Mouse (Mus musculus) 3T3-L1 (cell line): Measurements from ENCODE around the gene Dyrk1a.

Source experiments
- DNase-seq: peaks from one replicate; pipeline ENCODE4 v3.0.0-alpha.2; 2015; ENCODE audit warnings: low read depth, low spot score

Dyrk1a gene

DNA sequence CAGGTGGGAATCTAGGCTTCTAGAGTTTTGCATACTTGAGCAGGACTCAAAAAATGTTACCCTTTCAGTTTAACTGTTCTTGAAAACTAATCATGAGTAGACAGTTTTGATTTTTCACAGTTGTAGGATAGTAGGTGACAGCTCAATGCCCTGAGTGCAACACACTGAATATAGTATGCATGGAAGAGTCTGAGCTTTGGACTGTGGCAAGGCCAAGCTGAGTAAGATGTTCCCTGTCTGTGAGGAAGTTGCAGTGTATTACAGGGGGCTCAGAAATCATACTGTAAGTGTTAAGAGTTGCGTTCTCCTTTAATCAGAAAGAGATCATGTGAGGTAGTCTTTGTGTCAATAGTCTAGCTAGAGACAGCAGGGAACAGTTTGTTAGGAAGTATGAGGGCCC lies 20.4 kb downstream of the Dyrk1a start:
- DNase-seq = no peak

DNA sequence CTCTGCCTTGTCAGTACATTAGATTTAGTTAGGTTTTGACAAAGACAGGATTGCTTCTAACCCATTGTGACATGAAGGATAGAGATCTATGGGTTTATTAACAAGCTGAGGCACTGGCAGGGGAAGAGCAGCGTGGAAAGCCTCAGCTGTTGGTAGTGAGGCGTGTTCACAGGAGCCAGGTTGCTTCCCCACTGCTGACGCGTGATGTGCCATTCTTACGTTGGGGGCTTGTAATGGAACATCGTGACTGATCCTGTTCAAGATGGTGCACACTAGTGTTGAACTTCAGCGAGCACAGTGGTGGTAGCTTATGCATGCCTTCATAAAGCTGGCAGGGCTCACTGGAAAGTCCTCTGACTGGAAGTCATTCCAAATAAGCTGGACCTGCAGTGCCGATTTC lies 21.2 kb downstream of the Dyrk1a start:
- no peak for DNase-seq

DNA sequence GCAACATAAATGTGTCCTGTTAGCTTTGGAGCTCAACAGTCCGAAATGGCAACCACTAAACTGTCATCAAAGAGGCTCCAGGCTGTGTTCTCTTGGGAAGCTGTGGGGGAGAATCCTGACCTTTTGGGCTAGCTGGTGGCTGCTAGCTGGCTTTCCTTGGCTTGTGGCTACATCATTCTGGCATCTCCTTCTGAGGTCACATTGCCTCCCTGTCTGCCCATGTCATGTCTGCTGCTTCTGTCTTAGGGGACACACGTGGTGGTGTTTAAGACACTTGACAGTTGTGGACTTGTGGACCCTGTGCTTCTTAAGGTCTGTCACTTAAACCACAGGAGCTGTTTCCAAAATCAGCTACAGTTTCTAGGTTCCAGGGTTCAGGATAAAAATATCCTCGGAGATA lies 21.7 kb downstream of the Dyrk1a start:
- DNase-seq = no peak

DNA sequence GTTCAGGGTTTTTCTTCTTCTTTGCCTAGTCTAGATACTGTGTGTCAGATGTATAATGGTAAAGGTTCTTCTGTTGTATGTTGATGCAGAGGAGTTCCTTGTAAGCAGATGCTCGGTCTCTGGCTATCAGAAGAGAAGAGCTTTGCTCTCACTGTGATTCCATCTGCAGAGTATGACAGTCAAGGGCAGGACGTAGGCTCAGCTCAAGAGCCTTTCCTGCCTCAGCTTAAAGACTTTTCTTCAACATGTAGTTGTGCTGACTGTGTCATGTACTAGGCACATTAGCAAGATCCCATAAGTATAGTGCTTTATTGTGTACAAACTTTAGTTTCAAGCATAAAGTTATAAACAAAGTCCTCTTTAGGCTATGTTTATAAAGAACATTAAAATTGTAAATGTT lies 26.8 kb downstream of the Dyrk1a start:
- DNase-seq = no peak

DNA sequence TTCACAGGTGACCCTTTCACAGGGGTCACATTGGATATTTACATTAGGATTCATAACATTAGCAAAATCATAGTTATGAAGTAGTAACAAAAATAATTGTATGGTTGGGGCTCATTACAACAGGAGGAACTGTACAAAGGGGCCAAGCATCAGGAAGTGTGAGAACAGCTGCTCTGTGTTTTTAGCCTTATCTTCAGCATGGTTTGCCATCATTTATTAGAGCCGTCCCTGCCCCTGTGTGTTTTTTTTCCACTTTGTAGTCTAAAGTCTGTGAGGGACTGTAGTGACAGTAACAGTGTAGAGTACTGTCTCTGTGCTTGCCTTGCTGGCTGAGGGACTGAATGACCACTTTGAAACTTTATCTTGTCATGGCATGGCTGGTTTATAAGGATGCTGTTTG lies 27.8 kb downstream of the Dyrk1a start:
- DNase-seq = no peak

DNA sequence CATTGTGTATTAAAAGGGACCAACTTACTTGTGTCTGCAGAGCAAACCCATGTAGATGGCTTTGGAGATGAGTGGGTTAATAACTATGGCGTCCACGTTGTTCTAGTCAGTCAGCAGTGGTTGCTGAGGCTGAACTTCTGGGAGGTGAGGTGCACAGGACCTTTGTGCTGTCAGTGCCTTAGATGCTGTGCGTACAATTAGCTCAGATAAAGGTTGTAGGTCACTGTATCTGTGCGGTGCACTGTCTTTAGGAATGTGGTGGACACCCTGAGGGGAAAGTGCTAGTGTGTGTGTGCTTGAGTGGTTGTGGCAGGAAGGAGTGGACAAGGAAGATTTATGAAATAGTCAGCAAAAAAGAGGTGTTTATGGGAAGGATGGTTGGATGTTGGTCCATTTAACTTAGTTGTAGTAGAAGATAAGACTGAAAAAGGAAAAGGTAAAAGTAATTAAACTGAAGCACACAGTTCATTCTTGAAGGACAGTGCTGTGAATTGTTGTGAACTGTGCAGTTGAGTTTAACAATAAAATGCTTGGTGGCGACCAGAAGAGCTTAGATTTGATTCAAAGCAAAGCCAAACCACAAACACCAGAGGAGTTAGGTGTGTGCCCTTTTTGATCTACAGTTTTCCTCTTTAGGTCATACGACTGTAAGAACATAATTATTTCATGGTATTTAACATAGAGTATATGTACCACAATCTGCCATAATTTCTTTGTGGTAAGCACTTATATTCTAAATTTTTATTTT lies 30.3 kb downstream of the Dyrk1a start:
- DNase-seq = no peak

DNA sequence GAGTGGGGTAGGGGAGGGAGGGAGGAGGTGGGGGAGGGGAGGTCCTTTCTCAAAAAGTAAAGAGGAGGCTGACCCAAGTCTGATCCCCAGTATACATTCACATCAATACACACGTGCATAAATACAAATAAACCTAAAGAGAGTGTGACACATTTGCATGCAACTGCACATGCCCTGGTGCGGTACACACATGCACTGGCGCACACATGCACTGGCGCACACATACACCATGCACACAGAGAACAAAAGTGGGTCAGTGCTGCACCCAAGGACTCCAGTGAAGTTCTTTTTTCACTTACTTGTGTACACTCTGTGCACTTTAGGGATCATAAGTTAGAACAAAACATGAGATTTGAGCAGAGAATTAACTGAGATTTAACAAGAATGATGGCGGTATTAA lies 31.3 kb downstream of the Dyrk1a start:
- DNase-seq = no peak

DNA sequence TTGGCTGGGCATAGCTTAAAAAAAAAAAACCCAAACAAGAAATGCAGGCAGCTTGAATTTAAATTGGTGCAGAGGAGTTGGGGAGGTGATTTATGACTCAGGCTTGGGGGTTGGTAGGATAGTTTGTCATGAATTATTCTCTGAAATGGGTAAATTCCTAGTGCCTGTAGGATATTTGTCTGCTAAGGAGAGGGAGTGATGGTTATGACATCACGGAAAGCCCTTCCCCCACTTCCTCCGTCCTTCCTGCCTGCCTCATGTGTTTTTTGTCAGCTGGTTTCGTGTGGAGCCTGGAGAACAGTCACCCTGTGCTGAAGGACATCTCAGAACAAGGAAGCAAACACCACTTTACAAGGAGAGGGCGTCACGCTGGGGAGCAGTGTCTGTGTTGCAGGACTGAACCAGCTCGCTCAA lies 31.7 kb downstream of the Dyrk1a start:
- DNase-seq = peak; percentile 93

DNA sequence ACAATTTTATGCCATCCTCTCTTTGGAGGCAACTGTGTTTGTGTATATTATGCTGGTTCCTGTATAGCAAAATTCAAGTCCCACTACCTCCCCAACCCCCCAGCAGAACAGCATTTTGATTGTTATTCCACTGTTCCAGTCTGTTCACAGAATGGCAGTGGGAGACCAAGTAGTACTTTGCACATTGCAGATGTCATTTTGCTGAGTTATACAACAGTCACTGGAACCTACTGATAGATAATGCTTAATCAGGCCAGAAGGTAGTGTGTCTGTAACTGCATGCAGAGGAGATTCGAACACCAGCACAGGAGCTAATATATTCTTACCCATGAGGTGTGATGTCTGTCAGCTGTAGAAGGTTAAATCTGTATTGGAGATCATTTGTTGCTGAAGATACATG lies 32.4 kb downstream of the Dyrk1a start:
- no peak for DNase-seq

DNA sequence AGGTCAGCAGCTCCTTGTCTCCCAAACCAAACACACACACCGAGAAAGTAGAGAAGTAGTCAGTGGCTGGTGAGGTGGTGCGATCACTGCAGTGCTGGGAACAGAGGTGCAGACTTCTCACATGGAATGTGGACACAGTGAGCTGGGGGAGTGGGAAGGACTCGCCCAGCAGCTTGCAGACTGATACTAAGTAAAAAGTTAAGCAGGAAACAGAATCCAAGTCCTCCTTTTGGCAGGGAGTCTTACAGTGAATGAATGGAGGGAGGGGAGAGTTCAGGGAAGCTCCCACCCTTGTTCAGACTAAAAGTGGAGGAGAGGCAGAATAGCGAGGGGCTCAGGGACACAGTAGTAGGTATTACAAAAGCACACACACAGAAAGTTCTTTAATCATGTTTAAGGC lies 32.9 kb downstream of the Dyrk1a start:
- no peak for DNase-seq

DNA sequence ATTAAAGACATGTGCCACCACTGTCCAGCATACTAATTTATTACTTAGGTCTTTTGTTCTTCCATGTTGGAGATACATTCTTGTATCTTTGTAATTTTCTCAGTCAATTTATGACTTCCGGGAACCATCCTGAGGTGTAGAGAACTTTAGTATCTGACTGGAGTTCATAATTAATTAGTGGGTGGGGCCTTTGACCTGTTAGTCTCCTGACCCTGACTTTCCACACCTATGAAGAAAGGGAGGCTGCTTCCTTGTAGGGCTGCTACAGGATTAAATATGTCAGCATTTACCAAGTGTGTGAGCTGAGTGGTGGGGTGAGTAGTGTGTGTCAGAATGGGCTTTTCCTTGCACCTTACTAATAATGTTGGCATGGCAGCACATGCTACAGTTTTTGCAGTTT lies 36.4 kb downstream of the Dyrk1a start:
- DNase-seq = no peak

DNA sequence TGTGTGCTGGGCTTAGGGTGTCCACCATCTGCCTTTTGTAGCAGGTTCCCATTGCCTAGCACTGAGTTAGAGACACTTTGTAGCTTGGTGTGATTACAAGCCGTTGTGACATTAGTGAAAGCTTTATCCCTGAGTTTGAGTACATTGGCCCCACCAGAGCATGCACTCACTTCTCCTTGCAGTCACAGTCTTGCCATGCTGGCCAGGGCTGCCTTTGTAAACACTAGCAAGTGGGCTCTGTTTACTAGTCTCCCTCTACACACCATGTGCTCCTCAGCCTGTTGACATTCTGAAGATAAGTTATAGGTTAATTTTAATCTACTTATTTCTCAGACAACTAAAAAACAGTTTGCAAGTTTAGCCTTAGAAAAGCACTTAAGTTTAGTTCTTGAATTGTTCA lies 37.7 kb downstream of the Dyrk1a start:
- no peak for DNase-seq

DNA sequence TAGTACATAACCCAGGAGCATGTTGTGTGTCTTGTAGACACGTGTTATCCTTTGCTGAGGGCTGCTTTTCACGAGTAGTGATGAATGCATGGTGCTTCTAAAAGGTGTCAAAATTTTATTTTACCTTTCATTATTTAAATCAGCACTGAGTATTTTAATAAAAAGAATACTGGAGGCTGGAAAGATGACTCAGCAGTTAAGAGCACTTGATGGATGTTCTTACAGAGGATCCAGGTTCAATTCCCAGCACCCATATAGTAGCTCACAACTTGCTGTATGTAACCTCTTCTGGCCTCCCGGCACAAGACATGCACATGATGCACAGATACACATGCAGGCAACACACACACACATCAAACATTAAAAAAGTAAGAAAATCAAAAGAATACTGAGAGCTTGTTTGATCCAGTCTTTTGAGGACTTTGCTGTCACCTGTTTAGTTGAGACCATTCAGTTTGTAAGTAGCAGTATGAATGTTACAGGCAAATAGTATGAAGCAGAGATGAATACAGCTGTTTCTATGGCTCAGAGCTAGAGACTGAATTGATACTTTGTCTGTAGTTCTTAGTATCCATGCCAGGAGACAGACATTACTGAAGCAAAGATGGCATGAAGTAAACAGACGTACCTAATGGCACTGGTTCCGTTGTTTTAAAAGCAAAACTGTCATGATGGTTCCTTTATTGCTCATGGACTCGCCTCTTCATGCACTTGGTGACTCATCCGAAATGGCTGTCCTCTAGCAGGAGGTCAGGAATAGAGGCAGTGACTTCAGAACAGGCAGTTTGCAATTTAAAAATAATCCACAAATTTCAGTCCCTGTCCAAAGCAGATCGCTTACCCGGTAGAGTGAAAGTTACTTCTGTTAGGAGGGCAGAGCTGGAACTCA lies 39.1 kb downstream of the Dyrk1a start:
- DNase-seq = peak; percentile 78

DNA sequence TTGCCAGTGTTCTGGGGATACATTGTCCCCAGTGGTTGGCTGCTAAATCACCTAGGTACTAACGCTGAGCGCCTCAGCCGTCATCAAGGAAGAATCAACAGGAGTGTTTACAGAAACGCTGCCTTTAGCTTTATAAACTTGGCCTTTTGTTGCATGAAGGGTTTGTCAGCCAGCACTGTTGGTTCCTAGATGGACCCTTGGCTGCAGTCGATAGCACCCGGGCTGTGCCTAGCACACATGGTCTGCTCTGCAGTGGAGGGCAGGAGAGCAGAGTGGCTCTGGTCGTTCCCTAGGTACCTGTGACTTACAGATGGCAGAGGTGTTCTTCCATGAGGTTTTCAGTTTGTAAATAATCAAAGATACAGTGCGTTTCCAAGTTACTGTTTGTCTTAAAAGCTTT lies 42.8 kb downstream of the Dyrk1a start:
- DNase-seq = no peak

DNA sequence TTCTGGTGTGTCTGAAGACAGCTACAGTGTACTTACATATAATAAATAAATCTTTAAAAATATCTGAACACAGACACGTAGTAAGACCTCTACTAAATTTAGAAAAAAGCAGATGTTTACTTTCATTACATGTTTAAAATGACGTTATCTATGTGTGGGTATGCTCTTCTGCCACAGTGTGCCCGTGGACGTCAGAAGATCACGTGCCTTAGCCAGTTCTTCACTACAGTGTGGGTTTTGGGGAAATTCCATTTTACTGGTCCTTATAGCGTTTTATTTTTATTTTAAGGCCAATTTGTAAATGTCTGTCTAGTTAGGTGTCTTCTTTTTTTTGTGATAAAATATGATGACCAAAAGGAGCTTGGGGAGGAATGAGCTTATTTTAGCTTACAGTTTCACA lies 47.4 kb downstream of the Dyrk1a start:
- no peak for DNase-seq

DNA sequence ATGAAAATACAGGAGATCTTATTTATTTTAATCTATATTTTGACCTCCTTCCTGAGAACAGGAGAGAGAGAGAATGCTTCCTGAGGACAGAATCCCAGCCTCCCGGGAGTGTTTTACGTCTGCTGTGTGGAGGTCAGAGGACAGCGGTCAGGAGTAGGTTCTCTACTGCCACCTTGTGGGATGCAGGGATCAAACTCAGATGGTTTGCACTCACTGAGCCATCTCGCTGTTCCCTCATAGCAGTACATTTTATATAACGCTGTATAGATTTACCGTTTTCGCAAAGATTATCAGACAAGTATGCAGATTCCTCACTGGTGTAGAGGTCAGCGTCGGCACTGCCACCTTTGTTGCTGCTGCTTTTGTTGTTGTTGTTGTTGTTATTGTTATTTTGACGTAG lies 48.7 kb downstream of the Dyrk1a start:
- peak; percentile 88 for DNase-seq

DNA sequence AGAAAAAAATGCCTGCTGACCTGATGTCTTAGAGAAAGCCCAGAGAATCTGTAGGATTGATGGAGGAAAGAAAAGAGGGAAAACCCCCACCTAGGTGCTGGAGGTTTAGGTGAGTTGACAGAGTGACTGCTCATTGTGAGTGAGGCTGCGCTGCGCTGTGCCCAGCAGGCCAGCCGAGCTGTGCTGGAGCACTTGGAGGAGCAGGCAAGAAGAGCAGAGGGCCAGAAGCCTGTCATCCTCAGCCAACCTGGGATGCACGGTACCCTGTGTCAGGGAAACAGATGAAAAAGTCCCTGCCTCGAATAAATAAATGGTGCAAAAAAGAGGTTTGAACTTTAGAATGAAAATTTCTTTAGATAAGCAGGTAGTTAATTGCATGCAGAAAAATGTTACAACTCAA lies 49.5 kb downstream of the Dyrk1a start:
- DNase-seq = no peak

DNA sequence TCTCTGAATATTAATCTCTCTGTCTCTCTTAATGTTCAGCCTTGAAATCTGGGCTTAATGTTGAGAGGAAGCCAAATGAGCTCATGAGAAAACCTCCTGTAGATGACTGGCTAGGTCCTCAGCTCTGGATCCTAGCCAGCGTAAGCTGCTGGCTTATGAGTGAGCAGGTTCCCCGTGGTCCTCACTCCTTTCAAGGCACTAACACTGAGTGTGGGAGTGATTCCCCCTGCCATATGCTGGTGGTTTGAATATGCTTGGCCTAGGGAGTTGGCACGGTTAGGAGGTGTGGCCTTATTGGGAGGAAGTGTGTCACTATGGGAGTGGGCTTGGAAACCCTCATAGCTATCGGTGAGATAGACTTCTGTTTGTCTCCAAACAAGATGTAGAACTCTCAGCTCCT lies 55.1 kb downstream of the Dyrk1a start:
- peak; percentile 43 for DNase-seq

DNA sequence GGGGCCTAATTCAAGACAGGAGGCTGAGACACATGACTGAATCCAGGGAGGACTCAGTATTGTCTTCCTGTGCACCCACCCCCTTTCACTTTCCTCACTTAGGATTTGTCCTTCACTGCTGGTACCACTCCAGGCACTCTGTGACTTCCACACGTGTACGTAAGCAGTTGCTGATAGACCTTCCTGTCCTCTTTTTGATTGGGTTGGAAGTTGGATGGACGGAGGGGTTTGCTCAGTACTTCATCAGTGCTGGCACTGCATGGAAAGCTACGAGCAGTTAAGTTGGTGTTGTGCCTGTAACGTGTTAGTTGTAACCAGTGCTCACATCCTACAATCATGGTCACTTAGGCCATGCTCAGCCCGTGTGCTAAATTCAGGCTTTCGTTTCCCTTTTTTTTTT lies 55.8 kb downstream of the Dyrk1a start:
- no peak for DNase-seq

DNA sequence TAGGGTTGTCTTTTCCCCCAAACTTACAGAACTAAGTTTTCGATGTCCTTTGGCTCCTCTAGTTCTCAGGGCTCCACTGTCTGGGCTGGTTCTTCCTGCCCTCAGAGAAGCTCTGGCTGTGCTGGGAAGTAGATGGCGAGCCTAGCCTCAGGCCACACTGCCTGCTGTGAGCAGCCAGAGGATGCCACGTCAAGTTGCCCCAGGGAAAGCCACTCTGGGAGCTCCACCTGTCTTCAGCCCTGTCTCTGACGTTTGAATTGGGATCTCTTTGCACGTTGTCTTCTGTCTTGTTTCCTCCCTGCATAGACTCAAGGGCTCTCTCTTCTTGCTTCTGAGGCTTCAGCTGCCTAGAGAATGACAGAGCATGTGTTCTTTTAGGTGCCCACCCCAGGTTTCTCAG lies 57.9 kb downstream of the Dyrk1a start:
- DNase-seq = no peak

DNA sequence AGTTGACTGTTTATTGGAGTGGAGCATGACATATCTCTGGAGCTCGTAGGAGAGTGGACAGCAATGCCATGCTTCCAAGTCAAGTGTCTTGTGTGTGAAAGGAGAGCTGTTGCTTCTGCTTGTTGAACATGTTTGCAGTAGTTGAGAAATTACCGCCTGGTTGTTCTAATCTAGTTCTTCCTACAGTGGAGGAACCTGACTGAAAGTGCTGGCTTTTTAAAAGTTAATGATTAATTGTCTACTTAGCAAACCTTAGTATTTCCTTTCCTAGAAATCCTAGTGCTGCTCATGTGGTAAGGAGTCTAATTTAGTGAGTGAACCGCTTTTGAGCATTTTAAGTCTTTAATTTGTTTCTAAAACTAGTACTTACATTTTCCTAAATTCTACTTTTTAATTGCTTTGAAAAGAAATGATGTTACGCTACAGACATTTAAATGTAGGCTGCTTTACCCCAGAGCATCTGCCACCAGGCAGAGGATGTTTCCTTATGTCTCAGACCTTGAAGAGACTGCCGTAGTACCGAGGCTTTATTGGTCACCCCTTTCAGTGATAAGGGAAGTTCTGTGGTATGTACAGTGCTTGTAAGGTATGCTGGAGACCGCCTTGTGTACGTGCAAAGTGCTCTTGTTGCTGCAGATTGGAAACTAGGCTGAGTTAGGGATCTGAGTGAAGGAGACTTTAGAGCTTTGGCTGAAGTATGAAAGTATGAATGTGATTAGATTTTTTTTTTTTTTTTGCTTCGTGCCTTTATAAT lies 59.3 kb downstream of the Dyrk1a start:
- no peak for DNase-seq

DNA sequence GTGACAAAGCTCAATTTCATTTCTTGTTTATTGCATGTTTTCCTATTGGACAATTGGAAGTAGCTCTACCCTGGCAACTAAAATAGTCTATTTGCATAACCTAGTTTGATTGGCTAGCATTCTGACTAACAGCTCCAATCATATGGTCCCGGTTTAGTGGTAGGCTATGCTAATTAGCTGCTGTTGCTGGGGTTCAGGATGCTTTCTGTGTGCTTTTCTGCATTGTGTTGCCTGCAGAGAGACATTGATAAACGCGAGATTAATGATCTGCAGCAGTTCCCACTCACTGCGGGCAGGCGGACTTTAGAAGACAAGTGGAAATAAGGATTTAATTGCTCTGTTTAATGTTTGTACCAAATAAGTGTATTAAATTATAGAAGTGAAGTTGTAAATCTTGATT lies 62.2 kb downstream of the Dyrk1a start:
- DNase-seq = peak; percentile 84
